Mouse (Mus musculus): Measurements from ENCODE around the gene Uchl3. TPM values are rescaled to one million over a fixed set of nuclear protein-coding genes. Genes with fewer than 3 reads are reported as not detected.

Uchl3 gene
- polyA plus RNA-seq, 1 experiment = 20.3 TPM

DNA sequence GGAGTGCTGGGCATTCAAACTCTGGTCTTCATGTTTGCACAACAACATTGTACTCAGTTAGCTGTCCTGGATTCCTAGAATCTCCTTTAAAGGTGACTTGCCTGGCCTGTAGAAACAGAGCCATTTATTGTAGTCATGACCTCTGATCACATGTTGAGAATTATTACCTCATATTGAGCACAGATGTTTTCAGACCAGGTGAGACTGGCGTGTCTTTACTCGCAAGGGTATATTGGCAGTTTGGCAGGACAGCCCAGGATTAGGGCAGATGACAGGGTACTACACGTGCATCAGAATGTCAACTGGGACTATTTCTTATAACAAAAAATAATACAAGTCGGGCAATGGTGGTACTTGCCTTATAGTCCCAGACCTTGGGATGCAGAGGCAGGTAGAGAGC is 3.2 kb upstream of the Uchl3 start:
- no peak overlapping the region for H3K4me3 ChIP-seq (ENCODE audit: insufficient read depth, low read depth, low read length)
- no peak overlapping the region for H3K27ac ChIP-seq (ENCODE audit: insufficient read depth, low read depth, low read length)
- no peaks in the 10 kb centered on the region for H3K36me3 ChIP-seq (ENCODE audit: control insufficient read depth, insufficient read depth, low read length)
- peaks cover 3% of the 10 kb centered on the region; the same call in 1 of the 2 replicates for H3K4me1 ChIP-seq (ENCODE audit: control insufficient read depth, insufficient read depth, low read length)
- no peak for TF ChIP-seq POLR2A (IDR thresholded peaks at IDR 0.05; ENCODE audit: low read depth, low read length)
- TF ChIP-seq CTCF (conservative IDR thresholded peaks at IDR 0.05; ENCODE audit: insufficient read depth, insufficient read length, low read depth, low read length) = no peak
- no peak for DNase-seq
- WGBS = 87% methylated on average over 4 of the region's 4 CpGs
- no peaks in the 10 kb centered on the region for H3K27me3 ChIP-seq (replicated peaks; ENCODE audit: control insufficient read depth, insufficient read depth, low read length)

DNA sequence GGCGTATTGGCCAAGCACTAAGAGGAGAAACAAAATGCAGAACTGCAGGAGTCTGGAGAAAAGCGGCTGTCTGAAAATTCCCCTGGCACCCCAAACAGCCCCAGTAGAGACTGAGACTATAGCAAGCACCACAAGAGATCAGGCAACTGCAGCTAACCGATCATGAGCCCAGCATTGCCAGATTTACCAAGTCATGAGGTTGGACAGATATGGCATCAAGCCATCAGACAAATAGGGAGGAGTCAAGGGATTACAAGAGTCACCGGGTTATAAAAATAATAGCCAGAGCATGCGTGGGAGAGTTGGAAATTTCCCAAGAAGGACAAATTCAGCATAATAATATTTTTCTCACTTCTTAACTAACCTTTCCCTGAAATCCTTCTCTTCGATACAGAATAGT is 1.2 kb upstream of the Uchl3 start:
- H3K4me1 ChIP-seq (ENCODE audit: control insufficient read depth, insufficient read depth, low read length) = peaks cover 3% of the 10 kb centered on the region; the same call in 1 of the 2 replicates
- H3K36me3 ChIP-seq (ENCODE audit: control insufficient read depth, insufficient read depth, low read length) = no peaks in the 10 kb centered on the region
- no peaks in the 10 kb centered on the region for H3K27me3 ChIP-seq (replicated peaks; ENCODE audit: control insufficient read depth, insufficient read depth, low read length)
- 75% methylated on average over 6 of the region's 6 CpGs for WGBS
- H3K27ac ChIP-seq (ENCODE audit: insufficient read depth, low read depth, low read length) = no peak overlapping the region
- DNase-seq = peak; percentile 8
- no peak overlapping the region for H3K4me3 ChIP-seq (ENCODE audit: insufficient read depth, low read depth, low read length)
- TF ChIP-seq POLR2A (IDR thresholded peaks at IDR 0.05; ENCODE audit: low read depth, low read length) (no peak), CTCF (conservative IDR thresholded peaks at IDR 0.05; ENCODE audit: insufficient read depth, insufficient read length, low read depth, low read length) (no peak)

DNA sequence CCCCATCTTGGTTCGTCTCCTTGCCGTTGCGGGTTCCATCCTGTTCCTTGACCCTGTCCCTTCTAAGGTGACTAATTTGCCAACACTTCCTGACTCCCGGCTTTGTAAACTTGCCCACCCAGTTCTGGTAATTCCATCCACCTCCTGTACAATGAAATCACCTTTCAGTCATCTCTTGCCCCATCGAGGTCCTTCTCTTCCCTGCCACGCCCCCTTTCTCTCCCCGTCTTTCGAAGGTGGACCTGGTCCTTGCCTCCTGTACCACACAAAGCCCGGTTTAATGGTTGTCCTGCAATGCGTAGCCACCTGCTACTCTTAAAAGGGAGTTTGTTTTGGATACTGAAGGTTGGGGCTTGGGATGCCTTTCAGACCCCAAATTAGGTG is 751 bp downstream of the Uchl3 start:
- H3K4me1 ChIP-seq (ENCODE audit: control insufficient read depth, insufficient read depth, low read length) = peaks cover 3% of the 10 kb centered on the region; the same call in 1 of the 2 replicates
- WGBS = under 1% methylated on average over 10 of the region's 10 CpGs
- no peak overlapping the region for H3K27ac ChIP-seq (ENCODE audit: insufficient read depth, low read depth, low read length)
- no peak for TF ChIP-seq POLR2A (IDR thresholded peaks at IDR 0.05; ENCODE audit: low read depth, low read length)
- no peak for TF ChIP-seq CTCF (conservative IDR thresholded peaks at IDR 0.05; ENCODE audit: insufficient read depth, insufficient read length, low read depth, low read length)
- H3K36me3 ChIP-seq (ENCODE audit: control insufficient read depth, insufficient read depth, low read length) = no peaks in the 10 kb centered on the region
- DNase-seq = no peak
- peak overlapping the region; percentile 96 for H3K4me3 ChIP-seq (ENCODE audit: insufficient read depth, low read depth, low read length)
- H3K27me3 ChIP-seq (replicated peaks; ENCODE audit: control insufficient read depth, insufficient read depth, low read length) = no peaks in the 10 kb centered on the region

DNA sequence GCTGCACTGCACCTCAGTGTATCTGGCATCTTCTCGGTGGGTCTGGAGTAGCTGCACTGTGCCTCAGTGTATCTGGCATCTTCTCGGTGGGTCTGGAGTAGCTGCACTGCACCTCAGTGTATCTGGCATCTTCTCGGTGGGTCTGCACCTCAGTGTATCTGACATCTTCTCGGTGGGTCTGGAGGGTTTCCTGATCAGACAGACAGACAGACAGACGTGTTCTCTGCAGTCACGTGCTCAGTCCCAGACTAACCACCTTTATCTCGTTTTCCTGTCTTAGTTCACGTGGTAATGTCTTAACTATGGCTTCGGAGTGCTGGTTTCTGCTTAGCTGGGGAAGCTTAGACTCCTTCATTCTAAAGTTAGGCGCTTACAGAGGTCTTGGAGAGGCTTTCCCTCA is 2.5 kb downstream of the Uchl3 start:
- WGBS = 87% methylated on average over 10 of the region's 10 CpGs
- no peak for TF ChIP-seq POLR2A (IDR thresholded peaks at IDR 0.05; ENCODE audit: low read depth, low read length)
- no peak for TF ChIP-seq CTCF (conservative IDR thresholded peaks at IDR 0.05; ENCODE audit: insufficient read depth, insufficient read length, low read depth, low read length)

DNA sequence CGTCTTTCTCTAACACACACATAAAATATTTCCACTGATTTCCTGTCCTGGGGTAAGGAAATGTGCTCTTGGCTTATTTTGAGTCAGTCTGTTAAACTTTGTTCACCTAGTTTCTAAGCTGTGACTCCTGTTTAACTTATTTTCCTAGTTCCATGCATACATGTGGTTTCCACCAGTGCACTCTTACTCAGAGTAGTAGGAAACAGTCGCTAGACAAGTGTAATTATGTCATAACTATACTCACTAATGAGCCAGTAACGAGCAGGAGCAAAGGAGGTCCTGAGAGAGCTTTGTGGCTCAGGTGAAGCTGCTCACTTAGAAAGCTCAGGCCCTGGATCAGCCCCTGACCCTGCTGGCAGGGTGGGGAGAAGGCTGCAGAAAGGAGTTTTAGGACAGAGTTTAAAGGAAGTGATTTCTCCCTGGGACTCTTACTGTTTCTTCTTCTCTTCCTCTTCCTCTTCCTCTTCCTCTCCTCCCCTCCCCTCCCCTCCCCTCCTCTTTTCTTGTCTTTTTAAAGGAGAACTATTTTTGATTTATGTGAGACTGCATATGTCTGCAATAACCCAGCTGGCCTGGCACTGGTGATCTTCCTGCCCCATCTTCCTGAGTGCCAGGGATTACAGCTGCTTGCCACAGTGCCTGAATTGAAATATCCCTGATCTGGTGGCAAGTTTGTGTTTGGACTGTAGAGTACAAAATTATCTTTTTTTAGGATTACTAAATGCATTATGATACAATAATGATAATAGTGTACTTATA is 8.1 kb downstream of the Uchl3 start:
- 56% methylated on average over 3 of the region's 3 CpGs for WGBS
- H3K4me1 ChIP-seq (ENCODE audit: control insufficient read depth, insufficient read depth, low read length) = no peaks in the 10 kb centered on the region

More for the DNA sequence above, 2.5 kb downstream of the Uchl3 start:
- no peak for DNase-seq
- H3K27ac ChIP-seq (ENCODE audit: insufficient read depth, low read depth, low read length) = no peak overlapping the region
- no peaks in the 10 kb centered on the region for H3K36me3 ChIP-seq (ENCODE audit: control insufficient read depth, insufficient read depth, low read length)
- H3K4me1 ChIP-seq (ENCODE audit: control insufficient read depth, insufficient read depth, low read length) = peaks cover 3% of the 10 kb centered on the region; the same call in 1 of the 2 replicates
- H3K27me3 ChIP-seq (replicated peaks; ENCODE audit: control insufficient read depth, insufficient read depth, low read length) = no peaks in the 10 kb centered on the region
- no peak overlapping the region for H3K4me3 ChIP-seq (ENCODE audit: insufficient read depth, low read depth, low read length)

DNA sequence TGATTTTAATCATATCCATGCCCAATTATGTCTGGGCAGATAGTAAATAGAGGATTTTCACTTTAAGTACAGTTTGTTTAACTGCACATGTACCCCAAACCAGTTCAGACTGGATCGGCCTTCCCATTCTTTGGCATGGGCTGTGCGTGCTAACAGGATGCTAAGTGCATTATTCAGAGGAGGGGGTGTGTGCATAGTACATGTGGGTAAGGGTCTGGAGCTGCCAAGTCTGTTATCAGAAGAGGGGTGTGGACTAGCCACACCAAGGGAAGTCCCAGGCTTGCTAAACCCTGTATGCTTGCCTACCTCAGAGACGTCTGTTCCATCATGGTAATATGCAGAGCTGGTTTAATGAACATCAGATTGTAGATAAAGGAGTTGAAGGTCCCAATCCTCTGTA is 10.5 kb downstream of the Uchl3 start:
- no peak for DNase-seq

More for the DNA sequence above, 8.1 kb downstream of the Uchl3 start:
- Histone ChIP-seq H3K36me3 (ENCODE audit: control insufficient read depth, insufficient read depth, low read length) (no peaks in the 10 kb centered on the region), H3K27me3 (replicated peaks; ENCODE audit: control insufficient read depth, insufficient read depth, low read length) (no peaks in the 10 kb centered on the region), H3K27ac (ENCODE audit: insufficient read depth, low read depth, low read length) (no peak overlapping the region), H3K4me3 (ENCODE audit: insufficient read depth, low read depth, low read length) (no peak overlapping the region)
- no peak for TF ChIP-seq POLR2A (IDR thresholded peaks at IDR 0.05; ENCODE audit: low read depth, low read length)
- no peak for TF ChIP-seq CTCF (conservative IDR thresholded peaks at IDR 0.05; ENCODE audit: insufficient read depth, insufficient read length, low read depth, low read length)
- no peak for DNase-seq

DNA sequence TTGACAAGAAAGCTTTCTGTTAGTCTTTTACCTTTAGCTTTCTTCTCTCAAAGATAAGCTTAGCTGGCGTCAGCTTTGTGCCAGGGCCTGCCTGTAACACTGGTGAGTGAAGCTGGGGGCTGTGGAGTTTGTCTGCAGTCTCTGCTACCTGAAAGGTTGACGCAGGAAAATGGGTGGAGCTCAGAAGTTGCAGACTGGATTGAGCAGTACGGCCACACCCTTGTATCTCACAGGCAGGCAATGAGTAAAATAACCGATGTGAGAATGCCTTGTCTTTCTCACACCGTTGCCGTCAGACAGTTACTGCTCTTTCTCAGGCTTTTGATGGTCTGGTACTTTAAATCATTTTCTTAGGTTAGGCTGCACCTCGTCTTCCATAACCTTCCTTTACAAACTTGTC is 12.3 kb downstream of the Uchl3 start:
- Histone ChIP-seq H3K4me3 (ENCODE audit: insufficient read depth, low read depth, low read length) (no peak overlapping the region), H3K27me3 (replicated peaks; ENCODE audit: control insufficient read depth, insufficient read depth, low read length) (no peaks in the 10 kb centered on the region), H3K4me1 (ENCODE audit: control insufficient read depth, insufficient read depth, low read length) (no peaks in the 10 kb centered on the region), H3K36me3 (ENCODE audit: control insufficient read depth, insufficient read depth, low read length) (no peaks in the 10 kb centered on the region; the same call in 1 of the 2 replicates), H3K27ac (ENCODE audit: insufficient read depth, low read depth, low read length) (no peak overlapping the region)
- TF ChIP-seq CTCF (conservative IDR thresholded peaks at IDR 0.05; ENCODE audit: insufficient read depth, insufficient read length, low read depth, low read length) = no peak
- no peak for TF ChIP-seq POLR2A (IDR thresholded peaks at IDR 0.05; ENCODE audit: low read depth, low read length)
- WGBS = 88% methylated on average over 7 of the region's 7 CpGs
- no peak for DNase-seq

More for the DNA sequence above, 10.5 kb downstream of the Uchl3 start:
- no peak for TF ChIP-seq CTCF (conservative IDR thresholded peaks at IDR 0.05; ENCODE audit: insufficient read depth, insufficient read length, low read depth, low read length)
- no peak for TF ChIP-seq POLR2A (IDR thresholded peaks at IDR 0.05; ENCODE audit: low read depth, low read length)
- H3K4me1 ChIP-seq (ENCODE audit: control insufficient read depth, insufficient read depth, low read length) = no peaks in the 10 kb centered on the region
- 92% methylated on average over 3 of the region's 3 CpGs for WGBS
- no peak overlapping the region for H3K4me3 ChIP-seq (ENCODE audit: insufficient read depth, low read depth, low read length)
- H3K27me3 ChIP-seq (replicated peaks; ENCODE audit: control insufficient read depth, insufficient read depth, low read length) = no peaks in the 10 kb centered on the region
- H3K27ac ChIP-seq (ENCODE audit: insufficient read depth, low read depth, low read length) = no peak overlapping the region
- no peaks in the 10 kb centered on the region for H3K36me3 ChIP-seq (ENCODE audit: control insufficient read depth, insufficient read depth, low read length)

Data from kidney, adult 2 months (tissue).